ENCODE assay signal across 38 mouse cellular contexts in genomic region chr11:85823794-85824193, GRCm38 (mm10). TPM values are rescaled to one million over a fixed set of nuclear protein-coding genes. Genes with fewer than 3 reads are reported as not detected.
"Had no signal": no experiment of that assay in that cellular context is flagged by ENCODE, and none has a peak within 500 bp of the region (broad histone marks: within the 10 kb centered on the region; RNA-seq: fewer than 3 reads in every experiment).

No protein-coding gene starts in this region.

- H3K4me3 ChIP-seq: gastrocnemius, adult 2 months; heart, embryonic 13.5 days; heart, embryonic 15.5 days; intestine, embryonic 15.5 days; limb, embryonic 12.5 days; liver, embryonic 13.5 days; liver, embryonic 15.5 days had no signal

- H3K27ac ChIP-seq: heart, embryonic 13.5 days; heart, embryonic 15.5 days; hindbrain, embryonic 14.5 days; intestine, embryonic 15.5 days; limb, embryonic 12.5 days; liver, embryonic 13.5 days; liver, embryonic 15.5 days had no signal

- H3K9me3 ChIP-seq: heart, embryonic 13.5 days; heart, embryonic 15.5 days; intestine, embryonic 15.5 days; limb, embryonic 12.5 days; liver, embryonic 13.5 days; liver, embryonic 15.5 days had no signal

- H3K36me3 ChIP-seq: heart, embryonic 13.5 days; heart, embryonic 15.5 days; intestine, embryonic 15.5 days; limb, embryonic 12.5 days; liver, embryonic 13.5 days; liver, embryonic 15.5 days had no signal

RNA-seq across cellular contexts. Expression of gene Tbx2, which starts 8.6 kb away (rescaled TPM):
- polyA plus RNA-seq: inflammation-experienced regulatory T-cells, adult 6 months had no signal

RNA-seq across cellular contexts. Expression of gene Gm11444, which starts 26.3 kb away (rescaled TPM):
- total RNA-seq: gastrocnemius, adult 2 months; gastrocnemius, postnatal 10 days; gastrocnemius, postnatal 25 days; gastrocnemius, postnatal 4 days; granulocyte monocyte progenitor cell, adult 5-6 weeks; heart, adult 18-20 months; heart, adult 8-10 months; heart, postnatal 25 days; heart, postnatal 4 days; layer of hippocampus, adult 18-20 months; layer of hippocampus, adult 8-10 months; layer of hippocampus, postnatal 14 days; layer of hippocampus, postnatal 36 days; left cerebral cortex, adult 18-20 months; left cerebral cortex, adult 8-10 months; left cerebral cortex, postnatal 10 days; left cerebral cortex, postnatal 25 days; left cerebral cortex, postnatal 4 days had no signal
- polyA plus RNA-seq: frontal cortex, adult 2 months; heart, embryonic 11.5 days; heart, embryonic 13.5 days; heart, embryonic 15.5 days; heart, postnatal 0 days; hindbrain, embryonic 11.5 days; hindbrain, embryonic 14.5 days; hindbrain, embryonic 16.5 days; inflammation-experienced regulatory T-cells, adult 6 months; intestine, embryonic 15.5 days; intestine, postnatal 0 days; kidney, adult 2 months; kidney, embryonic 16.5 days; large intestine, adult 2 months; limb, embryonic 12.5 days; limb, embryonic 14.5 days; liver, embryonic 11.5 days; liver, embryonic 13.5 days; liver, embryonic 15.5 days; liver, postnatal 0 days had no signal
